Mouse (Mus musculus): Measurements from ENCODE around the gene Paqr6.

GRCm38 (mm10) chr3:88337367-88338020, 26.9 kb upstream of the Paqr6 start:
- TF ChIP-seq EP300 (IDR thresholded peaks at IDR 0.05; ENCODE audit: low read depth) (no peak), CTCF (IDR thresholded peaks at IDR 0.05; ENCODE audit: low read depth) (no peak)
